Mouse (Mus musculus): Measurements from ENCODE around the gene Gm10073.

- TF ChIP-seq POLR2A (IDR thresholded peaks at IDR 0.05; ENCODE audit: low read depth, low read length) (no peak), CTCF (conservative IDR thresholded peaks at IDR 0.05; ENCODE audit: insufficient read depth, insufficient read length, low read depth, low read length) (peak; percentile 47)
Measured at GRCm38 (mm10) chr8:106527241-106528036, 45.8 kb downstream of the Gm10073 start.

All from kidney, adult 2 months (tissue).